Mouse (Mus musculus) myocyte (in vitro differentiated cells): Measurements from ENCODE around the gene Agap1.

Source experiments
- MAX ChIP-seq: IDR thresholded peaks from one replicate; pipeline ENCODE4 v1.6.1; 2011; ENCODE audit warnings: low read depth, mild to moderate bottlenecking, control low read depth
- POLR2A ChIP-seq: IDR thresholded peaks from one replicate; pipeline ENCODE4 v1.6.1; 2011; ENCODE audit warnings: low read depth, mild to moderate bottlenecking, control low read depth, moderate library complexity; ENCODE audit not compliant: insufficient read length

DNA sequence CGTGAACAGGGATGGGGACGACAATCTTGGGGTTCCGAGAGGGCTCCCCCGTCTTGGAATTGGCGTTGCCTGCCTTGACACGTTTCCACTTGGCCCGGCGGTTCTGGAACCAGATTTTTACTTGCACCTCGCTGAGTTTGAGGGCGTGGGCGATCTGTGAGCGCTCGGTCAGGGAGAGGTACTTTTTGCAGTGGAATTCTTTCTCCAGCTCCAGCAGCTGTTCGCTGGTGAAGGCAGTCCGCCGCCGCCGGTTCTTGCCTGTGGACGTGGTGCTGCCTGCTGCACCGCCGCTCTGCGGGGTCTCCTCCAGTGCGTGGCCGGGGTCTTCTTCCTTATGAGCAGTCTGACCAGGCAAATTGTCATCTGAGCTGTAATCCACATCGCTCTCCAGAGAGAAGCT, 474.1 kb downstream of the Agap1 start:
- TF ChIP-seq POLR2A (no peak), MAX (no peak)
